Mouse (Mus musculus) forebrain, embryonic 13.5 days (tissue): ENCODE data around the gene Apobec4. TPM values are rescaled to one million over a fixed set of nuclear protein-coding genes. Genes with fewer than 3 reads are reported as not detected.
A peak's percentile ranks its signal among the peaks of the same experiment; 100 is the strongest.

Experiments
- ATAC-seq: fragments of 200-750 bp; cut with Nextera tagmentation; 2 replicates; pipeline ENCODE4 v1.8.0; 2017
- H3K27ac ChIP-seq: fragments of 300-500 bp; sonication (generic); 2 replicates; pipeline ENCODE4 v1.5.1; 2015; ENCODE audit warnings: inconsistent platforms, mild to moderate bottlenecking, moderate library complexity
- H3K27me3 ChIP-seq: fragments of 300-500 bp; sonication (generic); 2 replicates; pipeline ENCODE4 v1.6.1; 2015; ENCODE audit warnings: mild to moderate bottlenecking, inconsistent platforms
- H3K36me3 ChIP-seq: fragments of 300-500 bp; sonication (generic); 2 replicates; pipeline ENCODE4 v1.6.1; 2015; ENCODE audit warnings: mild to moderate bottlenecking, inconsistent platforms; ENCODE audit not compliant: poor library complexity, severe bottlenecking
- H3K4me1 ChIP-seq: fragments of 300-500 bp; sonication (generic); 2 replicates; pipeline ENCODE4 v1.6.1; 2015; ENCODE audit warnings: inconsistent platforms
- H3K4me2 ChIP-seq: fragments of 300-500 bp; sonication (generic); 2 replicates; pipeline ENCODE4 v1.6.1; 2015; ENCODE audit warnings: inconsistent platforms, mild to moderate bottlenecking, moderate library complexity
- H3K4me3 ChIP-seq: fragments of 300-500 bp; sonication (generic); 2 replicates; pipeline ENCODE4 v1.5.1; 2015; ENCODE audit warnings: mild to moderate bottlenecking, inconsistent platforms
- H3K9ac ChIP-seq: fragments of 300-500 bp; sonication (generic); 2 replicates; pipeline ENCODE4 v1.6.1; 2015; ENCODE audit warnings: mild to moderate bottlenecking, inconsistent platforms
- H3K9me3 ChIP-seq: fragments of 300-500 bp; sonication (generic); replicated peaks from 2 replicates; pipeline ENCODE4 v1.6.1; 2016; ENCODE audit warnings: inconsistent platforms
- WGBS: fragments of 180-500 bp; shearing (Covaris S2); methylation state at CpG from one replicate; pipeline ENCODE4 v1.1.7; 2015; 5-methylcytosine and 5-hydroxymethylcytosine counted together
- polyA plus RNA-seq: library from polyadenylated mRNA; unstranded; fragments of >200 nt; fragmentation: Nextera tagmentation; extraction: Ambion mirVana; gene quantifications from 2 replicates; pipeline ENCODE4 v1.2.1, GENCODE M21; 2015

Gene Apobec4
- polyA plus RNA-seq, 1 experiment from 2014 or later, result 0.14 TPM

GRCm38 (mm10) chr1:152792736-152793494 lies 42.6 kb downstream of the Apobec4 start:
- H3K9me3 ChIP-seq, result no peaks in the 10 kb centered on the region
- H3K4me2 ChIP-seq, result peak overlapping the region; percentile 14; the same call in 1 of the 2 replicates
- no peak overlapping the region for H3K27ac ChIP-seq
- H3K27me3 ChIP-seq, result no peaks in the 10 kb centered on the region
- 10% methylated on average over 12 of the region's 12 CpGs for WGBS
- no peaks in the 10 kb centered on the region for H3K36me3 ChIP-seq
- no peak overlapping the region for H3K9ac ChIP-seq
- H3K4me3 ChIP-seq, result no peak overlapping the region
- peak; percentile 54; the same call in 1 of the 2 replicates for ATAC-seq
- H3K4me1 ChIP-seq, result peaks cover 21% of the 10 kb centered on the region

- no peak overlapping the region for H3K9ac ChIP-seq
- H3K36me3 ChIP-seq, result no peaks in the 10 kb centered on the region
- no peak for ATAC-seq
- H3K4me3 ChIP-seq, result no peak overlapping the region
- H3K4me2 ChIP-seq, result no peak overlapping the region
- 12% methylated on average over 6 of the region's 6 CpGs for WGBS
- H3K4me1 ChIP-seq, result peaks cover 21% of the 10 kb centered on the region
- H3K9me3 ChIP-seq, result no peaks in the 10 kb centered on the region
- no peak overlapping the region for H3K27ac ChIP-seq
- no peaks in the 10 kb centered on the region for H3K27me3 ChIP-seq
Observed at GRCm38 (mm10) chr1:152793495-152794130, 43.3 kb downstream of the Apobec4 start.

GRCm38 (mm10) chr1:152795688-152796255 lies 45.4 kb downstream of the Apobec4 start:
- no peaks in the 10 kb centered on the region for H3K36me3 ChIP-seq
- no peak overlapping the region for H3K4me3 ChIP-seq
- no peak overlapping the region for H3K9ac ChIP-seq
- H3K27ac ChIP-seq, result no peak overlapping the region
- WGBS, result 75% methylated on average over 8 of the region's 8 CpGs
- no peaks in the 10 kb centered on the region for H3K9me3 ChIP-seq
- H3K27me3 ChIP-seq, result no peaks in the 10 kb centered on the region
- ATAC-seq, result no peak
- H3K4me2 ChIP-seq, result no peak overlapping the region
- peaks cover 21% of the 10 kb centered on the region for H3K4me1 ChIP-seq

- no peak overlapping the region for H3K9ac ChIP-seq
- H3K36me3 ChIP-seq, result no peaks in the 10 kb centered on the region
- H3K4me1 ChIP-seq, result peaks cover 16% of the 10 kb centered on the region
- ATAC-seq, result no peak
- no peak overlapping the region for H3K4me3 ChIP-seq
- no peaks in the 10 kb centered on the region for H3K9me3 ChIP-seq
- no peak overlapping the region; the same call in 1 of the 2 replicates for H3K27ac ChIP-seq
- H3K27me3 ChIP-seq, result no peaks in the 10 kb centered on the region
- H3K4me2 ChIP-seq, result no peak overlapping the region
- 81% methylated on average over 8 of the region's 8 CpGs for WGBS
Observed at GRCm38 (mm10) chr1:152796683-152797263, 46.4 kb downstream of the Apobec4 start.

GRCm38 (mm10) chr1:152798125-152798524 lies 47.8 kb downstream of the Apobec4 start:
- Histone ChIP-seq H3K27ac (no peak overlapping the region), H3K36me3 (no peaks in the 10 kb centered on the region), H3K9me3 (no peaks in the 10 kb centered on the region), H3K27me3 (no peaks in the 10 kb centered on the region), H3K4me2 (no peak overlapping the region), H3K4me1 (peaks cover 9% of the 10 kb centered on the region), H3K4me3 (no peak overlapping the region), H3K9ac (no peak overlapping the region)
- WGBS, result 88% methylated on average over 9 of the region's 9 CpGs
- no peak for ATAC-seq

GRCm38 (mm10) chr1:152799897-152800296 lies 49.5 kb downstream of the Apobec4 start, which contains the start of gene Ncf2:
Ncf2 (plus strand) TSS chr1:152800194.
- H3K9ac ChIP-seq, result no peak within 1 kb of the TSS
- H3K36me3 ChIP-seq, result no peaks in the 10 kb centered on the region
- no peaks in the 10 kb centered on the region for H3K9me3 ChIP-seq
- peak; percentile 78 for ATAC-seq
- H3K4me1 ChIP-seq, result no peaks in the 10 kb centered on the region
- no peak within 1 kb of the TSS for H3K4me2 ChIP-seq
- WGBS, result 8% methylated on average over 2 of the region's 2 CpGs
- no peak within 1 kb of the TSS for H3K4me3 ChIP-seq
- H3K27ac ChIP-seq, result no peak within 1 kb of the TSS
- no peaks in the 10 kb centered on the region for H3K27me3 ChIP-seq

- Histone ChIP-seq H3K4me2 (no peak overlapping the region), H3K36me3 (no peaks in the 10 kb centered on the region), H3K27ac (no peak overlapping the region), H3K4me1 (no peaks in the 10 kb centered on the region), H3K9me3 (no peaks in the 10 kb centered on the region), H3K4me3 (no peak overlapping the region), H3K9ac (no peak overlapping the region), H3K27me3 (no peaks in the 10 kb centered on the region)
- ATAC-seq, result no peak
- WGBS, result 88% methylated on average over 13 of the region's 13 CpGs
Observed at GRCm38 (mm10) chr1:152800633-152801176, 50.4 kb downstream of the Apobec4 start.

- Histone ChIP-seq H3K4me1 (peaks cover 6% of the 10 kb centered on the region; the same call in 1 of the 2 replicates), H3K4me2 (no peak overlapping the region), H3K27me3 (no peaks in the 10 kb centered on the region), H3K4me3 (no peak overlapping the region), H3K36me3 (no peaks in the 10 kb centered on the region), H3K27ac (no peak overlapping the region), H3K9me3 (no peaks in the 10 kb centered on the region), H3K9ac (no peak overlapping the region)
- no peak for ATAC-seq
- WGBS, result 87% methylated on average over 6 of the region's 6 CpGs
Observed at GRCm38 (mm10) chr1:152804907-152805306, 54.6 kb downstream of the Apobec4 start.

Other genes starting within 250 kb of the Apobec4 start
- 15.8 and 18.5 TPM in 2 replicates for gene Rgl1, start 15.8 kb downstream of the Apobec4 start, polyA plus RNA-seq
- 299 and 312 TPM in 2 replicates for gene Arpc5, start 16.0 kb downstream of the Apobec4 start, polyA plus RNA-seq
- 1.9 and 2.3 TPM in 2 replicates for gene Ncf2, start 49.6 kb downstream of the Apobec4 start, polyA plus RNA-seq
- 32.2 and 34.2 TPM in 2 replicates for gene Smg7, start 152.1 kb downstream of the Apobec4 start, polyA plus RNA-seq
- gene Nmnat2, start 204.4 kb downstream of the Apobec4 start, polyA plus RNA-seq, result 38.8 and 41.9 TPM in 2 replicates